Mouse (Mus musculus) kidney, embryonic 15.5 days (tissue): Measurements from ENCODE around the gene Ric8b. TPM values are rescaled to one million over a fixed set of nuclear protein-coding genes. Genes with fewer than 3 reads are reported as not detected.
A peak's percentile ranks its signal among the peaks of the same experiment; 100 is the strongest.

Source experiments
- ATAC-seq: fragments of 200-750 bp; cut with Nextera tagmentation; replicated peaks from 2 replicates; pipeline ENCODE4 v1.8.0; 2017; ENCODE audit warnings: moderate TSS enrichment; ENCODE audit not compliant: low FRiP score
- H3K27ac ChIP-seq: fragments of 300-500 bp; sonication (generic); 2 replicates; pipeline ENCODE4 v1.5.1; 2015; ENCODE audit warnings: mild to moderate bottlenecking, inconsistent platforms
- H3K27me3 ChIP-seq: fragments of 300-500 bp; sonication (generic); 2 replicates; pipeline ENCODE4 v1.6.1; 2015; ENCODE audit warnings: inconsistent platforms
- H3K36me3 ChIP-seq: fragments of 300-500 bp; sonication (generic); 2 replicates; pipeline ENCODE4 v1.6.1; 2015; ENCODE audit warnings: inconsistent platforms
- H3K4me1 ChIP-seq: fragments of 300-500 bp; sonication (generic); 2 replicates; pipeline ENCODE4 v1.6.1; 2015; ENCODE audit warnings: inconsistent platforms
- H3K4me2 ChIP-seq: fragments of 300-500 bp; sonication (generic); 2 replicates; pipeline ENCODE4 v1.6.1; 2015; ENCODE audit warnings: moderate library complexity, mild to moderate bottlenecking, inconsistent platforms
- H3K4me3 ChIP-seq: fragments of 300-500 bp; sonication (generic); replicated peaks from 2 replicates; pipeline ENCODE4 v1.5.1; 2015; ENCODE audit warnings: mild to moderate bottlenecking, inconsistent platforms
- H3K9ac ChIP-seq: fragments of 300-500 bp; sonication (generic); 2 replicates; pipeline ENCODE4 v1.6.1; 2015; ENCODE audit warnings: mild to moderate bottlenecking, inconsistent platforms
- H3K9me3 ChIP-seq: fragments of 300-500 bp; sonication (generic); replicated peaks from 2 replicates; pipeline ENCODE4 v1.6.1; 2016; ENCODE audit warnings: inconsistent platforms
- WGBS: fragments of 180-500 bp; shearing (Covaris S2); methylation state at CpG from one replicate; pipeline ENCODE4 v1.1.7; 2015; ENCODE audit warnings: mixed read lengths; 5-methylcytosine and 5-hydroxymethylcytosine counted together
- polyA plus RNA-seq: library from polyadenylated mRNA; unstranded; fragments of >200 nt; fragmentation: Nextera tagmentation; extraction: Ambion mirVana; gene quantifications from 2 replicates; pipeline ENCODE4 v1.2.1, GENCODE M21; 2015

Ric8b gene
- polyA plus RNA-seq, 1 experiment from 2014 or later = 23.3 TPM

DNA sequence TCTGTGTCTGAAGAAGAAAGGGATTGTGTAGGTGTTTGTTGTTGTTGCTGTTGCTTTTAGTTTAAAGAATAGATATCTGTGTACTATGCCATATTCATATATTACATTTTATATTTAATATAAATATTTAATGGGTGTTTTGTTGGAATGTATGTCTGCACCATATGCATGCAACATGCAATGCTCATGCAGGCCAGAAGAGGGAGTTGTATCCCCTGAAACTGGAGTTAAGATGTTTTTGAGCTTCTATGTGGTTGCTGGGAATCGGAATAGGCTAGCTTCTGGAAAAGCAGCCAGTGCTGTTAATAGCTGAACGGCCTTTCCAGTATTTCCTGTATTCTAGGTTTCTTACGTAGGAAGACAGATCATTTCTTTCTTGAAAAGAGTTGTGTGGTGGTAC is 28.3 kb downstream of the Ric8b start:
- H3K4me1 ChIP-seq = peaks cover 5% of the 10 kb centered on the region; the same call in 1 of the 2 replicates
- H3K4me3 ChIP-seq = no peak overlapping the region
- H3K36me3 ChIP-seq = peaks cover 34% of the 10 kb centered on the region
- ATAC-seq = no peak
- H3K9ac ChIP-seq = no peak overlapping the region
- 93% methylated on average over 3 of the region's 3 CpGs for WGBS
- no peaks in the 10 kb centered on the region for H3K27me3 ChIP-seq
- H3K9me3 ChIP-seq = no peaks in the 10 kb centered on the region
- H3K27ac ChIP-seq = no peak overlapping the region
- H3K4me2 ChIP-seq = no peak overlapping the region

GRCm38 (mm10) chr10:84948970-84949683 is 31.7 kb downstream of the Ric8b start:
- Histone ChIP-seq H3K4me1 (peaks cover 9% of the 10 kb centered on the region; the same call in 1 of the 2 replicates), H3K27me3 (no peaks in the 10 kb centered on the region), H3K9ac (no peak overlapping the region), H3K27ac (no peak overlapping the region), H3K4me3 (no peak overlapping the region), H3K9me3 (no peaks in the 10 kb centered on the region), H3K4me2 (no peak overlapping the region), H3K36me3 (peaks cover 48% of the 10 kb centered on the region)
- WGBS = 59% methylated on average over 8 of the region's 8 CpGs
- no peak for ATAC-seq

DNA sequence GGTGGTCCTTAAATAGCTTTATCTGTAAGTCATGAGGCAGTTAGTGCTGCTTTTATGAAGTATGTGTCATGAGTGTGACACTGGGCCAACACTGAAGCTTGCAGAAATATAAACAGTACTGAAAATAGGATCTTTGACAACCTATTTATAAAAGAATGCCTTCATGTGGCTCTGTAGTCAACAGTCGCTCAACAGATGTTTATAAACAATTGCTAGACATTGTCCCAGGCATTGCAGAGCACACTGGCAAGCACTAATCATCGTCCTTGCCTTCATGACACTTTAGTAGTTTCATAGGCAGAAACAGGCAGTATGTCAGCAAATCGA is 32.2 kb downstream of the Ric8b start:
- Histone ChIP-seq H3K27me3 (no peaks in the 10 kb centered on the region), H3K9ac (no peak overlapping the region), H3K27ac (no peak overlapping the region), H3K9me3 (no peaks in the 10 kb centered on the region), H3K4me2 (no peak overlapping the region), H3K4me1 (peaks cover 9% of the 10 kb centered on the region; the same call in 1 of the 2 replicates), H3K4me3 (no peak overlapping the region), H3K36me3 (peaks cover 54% of the 10 kb centered on the region)
- 80% methylated on average over 3 of the region's 3 CpGs for WGBS
- ATAC-seq = no peak

DNA sequence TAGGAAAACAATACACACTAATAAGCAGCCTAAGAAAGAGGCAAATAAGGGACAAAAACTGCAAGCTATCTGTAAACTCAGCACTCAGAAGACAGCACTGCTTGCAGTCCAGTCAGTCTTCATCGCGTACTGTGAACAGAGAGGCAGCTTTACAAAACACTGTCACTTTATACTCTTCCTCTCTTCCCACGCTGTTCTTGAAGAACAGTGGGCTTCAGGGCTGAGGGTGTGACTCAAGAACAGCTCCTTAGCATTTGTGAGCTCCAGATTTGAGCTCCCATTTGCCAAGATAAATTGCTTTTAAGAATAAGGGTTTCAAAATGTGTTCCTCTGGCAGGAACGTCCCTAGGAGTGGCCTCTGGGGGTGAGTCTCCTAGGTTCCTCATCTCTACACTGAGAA is 33.0 kb downstream of the Ric8b start:
- Histone ChIP-seq H3K4me2 (no peak overlapping the region), H3K4me3 (no peak overlapping the region), H3K36me3 (peaks cover 52% of the 10 kb centered on the region), H3K9me3 (no peaks in the 10 kb centered on the region), H3K27ac (no peak overlapping the region), H3K4me1 (peaks cover 12% of the 10 kb centered on the region), H3K27me3 (no peaks in the 10 kb centered on the region), H3K9ac (no peak overlapping the region)
- no peak for ATAC-seq
- 72% methylated on average over 4 of the region's 4 CpGs for WGBS

DNA sequence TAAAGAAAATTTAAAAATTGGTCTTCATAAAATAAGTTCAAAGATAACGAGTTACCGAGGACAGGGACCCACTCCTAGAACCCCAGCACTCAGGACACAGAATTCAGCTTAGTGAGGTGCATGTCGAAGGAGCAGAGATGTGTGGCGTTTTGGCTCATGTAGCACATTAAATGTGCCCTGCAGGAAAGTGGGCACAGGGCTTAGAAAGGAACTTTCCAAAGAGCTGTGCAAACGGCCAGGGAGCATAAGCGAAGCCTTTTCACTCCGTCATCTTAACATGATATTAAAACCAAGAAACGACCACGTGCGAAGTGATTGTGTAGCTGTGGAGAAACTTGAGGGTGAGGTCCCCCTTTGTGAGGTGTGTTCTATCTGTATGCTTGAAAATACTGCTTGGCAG is 36.8 kb downstream of the Ric8b start:
- Histone ChIP-seq H3K4me1 (peaks cover 21% of the 10 kb centered on the region), H3K4me3 (no peak overlapping the region), H3K27ac (no peak overlapping the region), H3K9me3 (no peaks in the 10 kb centered on the region), H3K27me3 (no peaks in the 10 kb centered on the region), H3K36me3 (peaks cover 49% of the 10 kb centered on the region), H3K9ac (no peak overlapping the region), H3K4me2 (no peak overlapping the region)
- 94% methylated on average over 10 of the region's 10 CpGs for WGBS
- no peak for ATAC-seq

- peaks cover 17% of the 10 kb centered on the region; the same call in 1 of the 2 replicates for H3K4me1 ChIP-seq
- no peak overlapping the region for H3K9ac ChIP-seq
- no peak overlapping the region for H3K27ac ChIP-seq
- ATAC-seq = no peak
- H3K4me3 ChIP-seq = no peak overlapping the region
- H3K27me3 ChIP-seq = no peaks in the 10 kb centered on the region
- no peak overlapping the region for H3K4me2 ChIP-seq
- H3K36me3 ChIP-seq = peaks cover 42% of the 10 kb centered on the region
- WGBS = 45% methylated on average over 4 of the region's 4 CpGs
- no peaks in the 10 kb centered on the region for H3K9me3 ChIP-seq
Observed at GRCm38 (mm10) chr10:84956173-84956572, 38.8 kb downstream of the Ric8b start.

- ATAC-seq = no peak
- Histone ChIP-seq H3K9ac (no peak overlapping the region), H3K9me3 (no peaks in the 10 kb centered on the region), H3K27ac (no peak overlapping the region), H3K27me3 (no peaks in the 10 kb centered on the region), H3K4me2 (no peak overlapping the region), H3K4me3 (no peak overlapping the region), H3K4me1 (peaks cover 13% of the 10 kb centered on the region; the same call in 1 of the 2 replicates), H3K36me3 (peaks cover 44% of the 10 kb centered on the region)
- WGBS = 96% methylated on average over 2 of the region's 2 CpGs
Observed at GRCm38 (mm10) chr10:84958597-84958996, 41.2 kb downstream of the Ric8b start.

DNA sequence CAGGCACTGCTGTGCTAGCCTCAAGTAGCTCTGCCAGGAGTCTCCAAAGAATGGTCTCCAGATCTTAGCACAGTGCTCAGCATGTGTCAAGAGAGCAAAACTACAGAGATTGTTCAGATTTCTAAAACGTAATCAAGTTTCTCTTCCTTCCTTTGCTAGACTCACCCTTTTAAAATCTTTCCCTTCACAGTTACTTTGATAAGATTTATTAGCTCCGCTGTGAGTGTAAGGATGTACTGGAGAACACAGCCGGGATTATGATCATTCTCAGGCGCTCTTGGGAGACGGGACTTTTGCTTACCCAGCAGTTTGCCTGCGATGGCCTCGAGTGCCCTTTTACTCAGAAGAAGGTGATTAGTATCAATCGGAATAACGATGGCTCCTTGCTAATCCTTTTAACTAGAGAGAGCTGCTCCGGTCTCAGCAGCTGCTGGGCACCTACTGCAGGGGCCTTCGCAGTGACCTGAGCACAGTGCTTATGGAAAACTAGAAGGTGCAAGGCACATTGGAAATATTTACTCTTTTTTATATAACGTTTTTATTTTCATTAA is 43.0 kb downstream of the Ric8b start:
- Histone ChIP-seq H3K9ac (no peak overlapping the region), H3K9me3 (no peaks in the 10 kb centered on the region), H3K4me2 (no peak overlapping the region), H3K27ac (no peak overlapping the region), H3K36me3 (peaks cover 47% of the 10 kb centered on the region), H3K27me3 (no peaks in the 10 kb centered on the region), H3K4me1 (peaks cover 9% of the 10 kb centered on the region; the same call in 1 of the 2 replicates), H3K4me3 (no peak overlapping the region)
- no peak for ATAC-seq
- 40% methylated on average over 12 of the region's 12 CpGs for WGBS

GRCm38 (mm10) chr10:84963126-84963525 is 45.7 kb downstream of the Ric8b start:
- Histone ChIP-seq H3K9ac (no peak overlapping the region), H3K4me2 (no peak overlapping the region), H3K4me3 (no peak overlapping the region), H3K9me3 (no peaks in the 10 kb centered on the region), H3K4me1 (peaks cover 10% of the 10 kb centered on the region), H3K27ac (no peak overlapping the region), H3K27me3 (no peaks in the 10 kb centered on the region), H3K36me3 (peaks cover 42% of the 10 kb centered on the region)
- 77% methylated on average over 5 of the region's 5 CpGs for WGBS
- ATAC-seq = no peak

- no peaks in the 10 kb centered on the region for H3K27me3 ChIP-seq
- H3K36me3 ChIP-seq = peaks cover 38% of the 10 kb centered on the region
- no peak for ATAC-seq
- peaks cover 14% of the 10 kb centered on the region for H3K4me1 ChIP-seq
- 94% methylated on average over 3 of the region's 3 CpGs for WGBS
- H3K27ac ChIP-seq = no peak overlapping the region
- no peaks in the 10 kb centered on the region for H3K9me3 ChIP-seq
- no peak overlapping the region for H3K4me2 ChIP-seq
- H3K4me3 ChIP-seq = no peak overlapping the region
- H3K9ac ChIP-seq = no peak overlapping the region
Observed at GRCm38 (mm10) chr10:84963726-84964125, 46.3 kb downstream of the Ric8b start.

GRCm38 (mm10) chr10:84966542-84966941 is 49.1 kb downstream of the Ric8b start:
- H3K4me2 ChIP-seq = no peak overlapping the region
- 92% methylated on average over 2 of the region's 2 CpGs for WGBS

DNA sequence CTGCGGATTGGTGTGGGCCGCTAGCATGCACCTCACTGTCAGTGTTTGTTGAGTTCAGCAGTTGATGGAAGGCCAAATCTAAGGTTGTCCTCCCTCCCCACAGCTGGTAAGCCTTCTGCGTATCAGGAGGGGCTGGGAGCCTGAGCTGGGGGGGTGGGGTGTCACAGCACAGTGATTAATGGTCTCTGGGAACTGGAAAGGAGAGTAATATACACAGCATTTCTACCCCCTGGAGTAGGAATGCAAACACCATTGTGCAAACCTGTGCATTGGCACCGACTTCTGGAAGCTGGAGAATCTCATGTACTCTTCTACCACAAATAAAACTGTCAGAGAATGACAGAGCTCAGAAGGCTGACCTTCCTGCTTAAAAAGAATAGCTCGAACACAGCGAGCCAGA is 50.2 kb downstream of the Ric8b start:
- no peak overlapping the region for H3K9ac ChIP-seq
- no peaks in the 10 kb centered on the region for H3K9me3 ChIP-seq
- no peak overlapping the region for H3K4me2 ChIP-seq
- H3K27ac ChIP-seq = peak overlapping the region; percentile 79
- WGBS = 11% methylated on average over 6 of the region's 6 CpGs
- peak; percentile 85 for ATAC-seq
- peaks cover 48% of the 10 kb centered on the region for H3K36me3 ChIP-seq
- no peak overlapping the region for H3K4me3 ChIP-seq
- H3K27me3 ChIP-seq = no peaks in the 10 kb centered on the region
- H3K4me1 ChIP-seq = peaks cover 22% of the 10 kb centered on the region

More at GRCm38 (mm10) chr10:84966542-84966941, 49.1 kb downstream of the Ric8b start:
- peaks cover 22% of the 10 kb centered on the region for H3K4me1 ChIP-seq
- H3K36me3 ChIP-seq = peaks cover 46% of the 10 kb centered on the region
- H3K9ac ChIP-seq = no peak overlapping the region
- H3K27me3 ChIP-seq = no peaks in the 10 kb centered on the region
- no peak overlapping the region for H3K27ac ChIP-seq
- H3K4me3 ChIP-seq = no peak overlapping the region
- ATAC-seq = no peak
- no peaks in the 10 kb centered on the region for H3K9me3 ChIP-seq
